26 mouse cellular contexts compared by ENCODE assay signal in the genomic region with DNA sequence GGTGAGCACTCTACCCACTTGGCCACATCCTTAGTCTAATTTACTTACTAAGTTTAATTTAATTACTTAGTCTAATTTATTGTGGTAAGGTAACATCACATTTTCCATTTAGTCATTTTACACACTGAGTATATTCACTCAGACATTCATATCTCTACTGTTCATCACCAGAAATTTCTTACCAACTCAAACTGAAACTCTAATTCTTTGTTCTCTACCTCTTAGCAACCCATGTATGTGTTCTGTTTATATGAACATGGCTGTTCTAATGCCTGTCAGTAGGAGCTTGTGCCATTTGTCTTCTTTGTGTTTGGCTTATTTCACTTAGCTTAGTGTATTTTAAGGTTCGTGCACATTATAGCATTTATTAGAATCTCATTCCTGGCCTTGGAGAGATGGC. TPM values are rescaled to one million over a fixed set of nuclear protein-coding genes. Genes with fewer than 3 reads are reported as not detected.
DNase-seq lines count a peak whose midpoint lies in the region; ATAC-seq and TF ChIP-seq lines count a peak whose summit lies in the region.
"Had no signal": no experiment of that assay in that cellular context is flagged by ENCODE, and none has a peak within 500 bp of the region (broad histone marks: within the 10 kb centered on the region; RNA-seq: fewer than 3 reads in every experiment).

No protein-coding gene starts in this region.

- H3K4me1 ChIP-seq in thymus, adult 2 months (replicated peaks; ENCODE audit: control insufficient read depth, insufficient read depth, low read length), result peaks cover 16% of the 10 kb centered on the region
- peaks cover 32 to 41% of the 10 kb centered on the region in 2 experiments for H3K4me1 ChIP-seq in MEL (ENCODE audit: control insufficient read depth in 1 of 2, insufficient read depth in 2 of 2, low read length in 2 of 2)
- H3K4me1 ChIP-seq: embryonic facial prominence, embryonic 12.5 days; forebrain, embryonic 15.5 days; heart, embryonic 13.5 days had no signal

- no peak for DNase-seq in thymus, adult 2 months
- DNase-seq in thymus, postnatal 14 days, result no peak
- DNase-seq in MEL (ENCODE audit: low read depth, low spot score) (peak; percentile 63), liver (no peak)
- DNase-seq in layer of hippocampus, adult 9-10 months (ENCODE audit: low spot score), result no peak
- DNase-seq in left cerebral cortex, postnatal 14 days (ENCODE audit: low spot score in 2 of 2), result no peak
- DNase-seq: adrenal gland, adult 8-10 months; adrenal gland, postnatal 36 days; cerebellum, adult 11 months; cerebellum, adult 8-10 months; cerebellum, postnatal 14 days; gastrocnemius, postnatal 36 days; heart, adult 11 months; heart, postnatal 36 days had no signal

- TF ChIP-seq CTCF in thymus, adult 2 months (IDR thresholded peaks at IDR 0.05; ENCODE audit: borderline replicate concordance, control insufficient read depth, extremely low read depth, insufficient read depth, low read length, poor library complexity), result no peak
- TF ChIP-seq CTCF in MEL (IDR thresholded peaks at IDR 0.05 in 2 of 3, conservative IDR thresholded peaks at IDR 0.05 in 1 of 3; ENCODE audit: control insufficient read depth in 1 of 3, insufficient read depth in 1 of 3, low read depth in 2 of 3, low read length in 3 of 3, poor library complexity in 1 of 3, severe bottlenecking in 1 of 3), result no peak

- H3K36me3 ChIP-seq in thymus, adult 2 months (ENCODE audit: control insufficient read depth, insufficient read depth, low read length), result no peaks in the 10 kb centered on the region
- H3K36me3 ChIP-seq in MEL (ENCODE audit: control insufficient read depth in 1 of 2, insufficient read depth in 2 of 2, low read length in 2 of 2), result peaks cover 0 to 43% of the 10 kb centered on the region in 2 experiments; a peak in 2 of 4 replicates
- H3K36me3 ChIP-seq: embryonic facial prominence, embryonic 12.5 days; forebrain, embryonic 15.5 days; heart, embryonic 13.5 days had no signal

- no peak for TF ChIP-seq RAD21 in MEL (IDR thresholded peaks at IDR 0.05; ENCODE audit: low read depth, low read length)

- no peaks in the 10 kb centered on the region for H3K9me3 ChIP-seq in MEL (replicated peaks; ENCODE audit: insufficient read depth, low read length)
- H3K9me3 ChIP-seq: embryonic facial prominence, embryonic 12.5 days; forebrain, embryonic 15.5 days; heart, embryonic 13.5 days had no signal

- no peak for TF ChIP-seq POLR2A in thymus, adult 2 months (IDR thresholded peaks at IDR 0.05; ENCODE audit: control insufficient read depth, extremely low read depth, insufficient read depth, low read length, poor library complexity)
- no peak for TF ChIP-seq POLR2A in MEL (IDR thresholded peaks at IDR 0.05; ENCODE audit: control insufficient read depth in 1 of 2, insufficient read depth in 1 of 2, low read depth in 1 of 2, low read length in 2 of 2, poor library complexity in 1 of 2)

- H3K79me2 ChIP-seq in MEL (ENCODE audit: control insufficient read depth, insufficient read depth, low read length, poor library complexity), result no peaks in the 10 kb centered on the region

- no peak for TF ChIP-seq EP300 in MEL (IDR thresholded peaks at IDR 0.05; ENCODE audit: low read depth in 1 of 2, low read length in 2 of 2)

- intact Hi-C loops in left cerebral cortex, postnatal 14 days (cut with DNase I), result no loop called here

- H3K27me3 ChIP-seq in thymus, adult 2 months (ENCODE audit: control insufficient read depth, insufficient read depth, low read length), result no peaks in the 10 kb centered on the region
- no peaks in the 10 kb centered on the region for H3K27me3 ChIP-seq in MEL (ENCODE audit: control insufficient read depth in 1 of 2, insufficient read depth in 2 of 2, low read length in 2 of 2)
- H3K27me3 ChIP-seq: embryonic facial prominence, embryonic 12.5 days; forebrain, embryonic 15.5 days; heart, embryonic 13.5 days had no signal

- H3K4me3 ChIP-seq in thymus, adult 2 months (ENCODE audit: control insufficient read depth, insufficient read depth, low read length), result no peak overlapping the region
- peak overlapping the region in 1 of 2 experiments; percentile 10; a peak in 1 of 4 replicates for H3K4me3 ChIP-seq in MEL (ENCODE audit: control insufficient read depth in 1 of 2, insufficient read depth in 1 of 2, low read depth in 2 of 2, low read length in 2 of 2)
- H3K4me3 ChIP-seq: embryonic facial prominence, embryonic 12.5 days; forebrain, embryonic 15.5 days; heart, embryonic 13.5 days had no signal

- 78% methylated on average over 1 of the region's 1 CpGs for WGBS in thymus, adult 2 months

- peak overlapping the region; percentile 50 for H3K9ac ChIP-seq in MEL (ENCODE audit: control insufficient read depth, low read depth, low read length, poor library complexity, severe bottlenecking)
- H3K9ac ChIP-seq: embryonic facial prominence, embryonic 12.5 days; forebrain, embryonic 15.5 days; heart, embryonic 13.5 days had no signal

- peak overlapping the region; percentile 12; the same call in 1 of the 2 replicates for H3K27ac ChIP-seq in thymus, adult 2 months (ENCODE audit: control insufficient read depth, insufficient read depth, low read length)
- H3K27ac ChIP-seq in MEL (ENCODE audit: control insufficient read depth, low read depth, low read length), result peak overlapping the region; percentile 93
- H3K27ac ChIP-seq: embryonic facial prominence, embryonic 12.5 days; forebrain, embryonic 15.5 days; heart, embryonic 13.5 days had no signal

- ATAC-seq in inflammation-experienced regulatory T-cells, adult 6 months, result peak; percentile 63
- ATAC-seq: forebrain, embryonic 15.5 days; hindbrain, embryonic 16.5 days had no signal

TF ChIP-seq in MEL, 35 proteins besides CTCF, POLR2A, EP300 and RAD21:
- TF ChIP-seq ZMIZ1 (IDR thresholded peaks at IDR 0.05; ENCODE audit: low read depth, low read length), result no peak
- 0 out of 2 replicates have a peak, but pooled peaks have one; percentile 1 for TF ChIP-seq GATA1 (IDR thresholded peaks at IDR 0.05; ENCODE audit: low read depth, low read length)
- no peak for TF ChIP-seq E2F4 (IDR thresholded peaks at IDR 0.05; ENCODE audit: borderline replicate concordance, low read depth, low read length)

RNA-seq across cellular contexts. Expression of a gene that starts 19.6 kb away (rescaled TPM):
- 0.48 and 0.74 TPM in 2 replicates for polyA plus RNA-seq in thymus, adult 2 months (2012; rRNA removed)
- total RNA-seq in MEL (2012; rRNA removed), result 0.12 and 0.13 TPM in 2 replicates
- polyA plus RNA-seq in MEL (2012; ENCODE audit: insufficient read depth in 1 of 2, insufficient read length in 2 of 2, low read depth in 1 of 2, low replicate concordance in 2 of 2, missing spikeins in 1 of 2), result under 1 TPM in 1 of 2 experiments, not detected in 1; 0.15 TPM
- polyA plus RNA-seq in inflammation-experienced regulatory T-cells, adult 6 months (2017; shearing (Covaris generic)), result under 1 TPM; 0.31 to 0.98 (median 0.54) TPM
- not detected for total RNA-seq in left cerebral cortex, postnatal 14 days (2021)
- total RNA-seq: adrenal gland, adult 8-10 months; adrenal gland, postnatal 36 days; gastrocnemius, adult 8-10 months; gastrocnemius, postnatal 36 days; heart, postnatal 36 days had no signal
- polyA plus RNA-seq: brain, embryonic 14.5 days; cortical plate, adult 2 months; embryonic facial prominence, embryonic 12.5 days; forebrain, embryonic 11.5 days; forebrain, embryonic 15.5 days; heart, embryonic 13.5 days; heart, postnatal 0 days; hindbrain, embryonic 11.5 days; hindbrain, embryonic 16.5 days had no signal

RNA-seq across cellular contexts. Expression of a gene that starts 34.0 kb away (rescaled TPM):
- polyA plus RNA-seq in thymus, adult 2 months (2012; rRNA removed), result 37.2 and 39.9 TPM in 2 replicates
- total RNA-seq in MEL (2012; rRNA removed), result 0.19 and 0.42 TPM in 2 replicates
- polyA plus RNA-seq in MEL (2012; ENCODE audit: insufficient read depth in 1 of 2, insufficient read length in 2 of 2, low read depth in 1 of 2, low replicate concordance in 2 of 2, missing spikeins in 1 of 2), result under 1 TPM in 1 of 2 experiments, not detected in 1; 0.52 TPM
- polyA plus RNA-seq in inflammation-experienced regulatory T-cells, adult 6 months (2017; shearing (Covaris generic)), result 100 to 1,000 TPM; 118 to 154 (median 154) TPM
- total RNA-seq in left cerebral cortex, postnatal 14 days (2021), result 10 to 100 TPM; 48.6 to 49.2 TPM

RNA-seq across cellular contexts. Expression of a gene that starts 52.9 kb away (rescaled TPM):
- polyA plus RNA-seq in thymus, adult 2 months (2012; rRNA removed), result 38.6 and 44.6 TPM in 2 replicates
- not detected in 2 replicates for total RNA-seq in MEL (2012; rRNA removed)
- not detected for polyA plus RNA-seq in MEL (2012; ENCODE audit: insufficient read depth in 1 of 2, insufficient read length in 2 of 2, low read depth in 1 of 2, low replicate concordance in 2 of 2, missing spikeins in 1 of 2)
- under 1 TPM in 1 of 3 experiments, not detected in 2; 0.30 TPM for polyA plus RNA-seq in inflammation-experienced regulatory T-cells, adult 6 months (2017; shearing (Covaris generic))
- under 1 TPM; 0.26 to 0.42 TPM for total RNA-seq in left cerebral cortex, postnatal 14 days (2021)
- polyA plus RNA-seq: C2C12; forebrain, embryonic 11.5 days; forebrain, embryonic 15.5 days had no signal

RNA-seq across cellular contexts. Expression of a gene that starts 54.0 kb away (rescaled TPM):
- polyA plus RNA-seq in thymus, adult 2 months (2012; rRNA removed), result 13.9 and 16.5 TPM in 2 replicates
- total RNA-seq in MEL (2012; rRNA removed), result 0.31 and 0.72 TPM in 2 replicates
- under 1 TPM in 1 of 2 experiments, not detected in 1; 0.42 TPM for polyA plus RNA-seq in MEL (2012; ENCODE audit: insufficient read depth in 1 of 2, insufficient read length in 2 of 2, low read depth in 1 of 2, low replicate concordance in 2 of 2, missing spikeins in 1 of 2)
- 10 to 100 TPM; 75.5 to 92.6 (median 81.1) TPM for polyA plus RNA-seq in inflammation-experienced regulatory T-cells, adult 6 months (2017; shearing (Covaris generic))
- total RNA-seq in left cerebral cortex, postnatal 14 days (2021), result under 1 TPM; 0.27 to 0.55 TPM

Comparison
In these comparisons a context has a peak if more than half of its experiments do, and no peak if none do; other contexts are left out.
1. RNA of a gene that starts 34.0 kb away (polyA plus RNA-seq): 118 to 154 TPM in inflammation-experienced regulatory T-cells, adult 6 months and 37.2 to 39.9 TPM in thymus, adult 2 months; 0.52 TPM in MEL; every median in the first group is over 10 times any median in the second.
2. RNA of a gene that starts 52.9 kb away (polyA plus RNA-seq): 38.6 to 44.6 TPM in thymus, adult 2 months; 0.30 TPM in inflammation-experienced regulatory T-cells, adult 6 months and not detected in MEL; every median in the first group is over 10 times any median in the second.